Mouse (Mus musculus): ENCODE data around the gene Slc12a7. TPM values are rescaled to one million over a fixed set of nuclear protein-coding genes. Genes with fewer than 3 reads are reported as not detected.

Slc12a7 gene
- polyA plus RNA-seq, 1 experiment = 104 TPM

DNA sequence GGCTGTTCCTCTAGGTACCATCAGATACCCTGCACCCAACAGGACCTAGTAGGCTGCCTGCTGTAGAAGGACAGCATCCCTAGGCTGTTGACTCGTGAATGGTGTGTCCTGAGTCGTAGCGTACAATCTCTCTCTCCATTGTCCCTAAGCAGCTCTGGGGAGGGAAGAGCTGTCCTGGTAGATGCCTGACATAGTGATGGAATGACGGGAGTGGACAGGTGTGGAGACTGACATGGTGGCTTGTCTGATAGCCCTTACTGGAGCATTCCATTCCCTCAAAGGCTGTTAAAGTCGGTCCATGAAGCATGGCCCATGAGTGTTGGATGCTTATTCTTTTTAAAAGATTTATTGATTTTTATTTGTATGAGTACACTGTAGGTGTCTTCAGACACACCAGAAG lies 72.0 kb downstream of the Slc12a7 start:
- WGBS = over 99% methylated on average over 5 of the region's 5 CpGs

DNA sequence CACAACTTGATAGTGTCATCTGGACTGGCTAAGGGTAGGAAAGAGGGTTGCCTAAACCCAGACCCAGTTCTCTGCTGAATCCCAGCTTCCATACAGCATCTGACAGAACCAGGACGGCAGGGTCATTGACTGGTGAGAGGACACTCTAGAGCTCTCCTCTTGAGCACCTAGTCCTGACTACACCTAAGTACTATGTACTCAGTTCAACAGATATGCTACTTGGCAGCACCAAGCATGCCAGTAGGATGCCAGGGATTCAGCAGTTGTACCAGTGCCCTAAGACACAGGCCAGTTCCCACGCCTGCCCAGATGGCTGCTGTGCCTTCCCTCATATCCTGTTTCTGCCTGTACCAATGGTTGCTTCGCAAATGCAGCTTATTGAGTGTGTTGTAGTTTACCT lies 80.0 kb downstream of the Slc12a7 start:
- 86% methylated on average over 3 of the region's 3 CpGs for WGBS
- no peaks in the 10 kb centered on the region for H3K4me1 ChIP-seq (ENCODE audit: control insufficient read depth, insufficient read depth, low read length)
- no peaks in the 10 kb centered on the region for H3K27me3 ChIP-seq (replicated peaks; ENCODE audit: control insufficient read depth, insufficient read depth, low read length)
- no peak overlapping the region for H3K27ac ChIP-seq (ENCODE audit: insufficient read depth, low read depth, low read length)
- peaks cover 1% of the 10 kb centered on the region; the same call in 1 of the 2 replicates for H3K36me3 ChIP-seq (ENCODE audit: control insufficient read depth, insufficient read depth, low read length)
- no peak for TF ChIP-seq CTCF (conservative IDR thresholded peaks at IDR 0.05; ENCODE audit: insufficient read depth, insufficient read length, low read depth, low read length)
- no peak for TF ChIP-seq POLR2A (IDR thresholded peaks at IDR 0.05; ENCODE audit: low read depth, low read length)
- no peak overlapping the region for H3K4me3 ChIP-seq (ENCODE audit: insufficient read depth, low read depth, low read length)
- DNase-seq = no peak

More for the DNA sequence above, 72.0 kb downstream of the Slc12a7 start:
- Histone ChIP-seq H3K4me1 (ENCODE audit: control insufficient read depth, insufficient read depth, low read length) (no peaks in the 10 kb centered on the region), H3K36me3 (ENCODE audit: control insufficient read depth, insufficient read depth, low read length) (peaks cover 1% of the 10 kb centered on the region; the same call in 1 of the 2 replicates), H3K4me3 (ENCODE audit: insufficient read depth, low read depth, low read length) (no peak overlapping the region), H3K27me3 (replicated peaks; ENCODE audit: control insufficient read depth, insufficient read depth, low read length) (no peaks in the 10 kb centered on the region), H3K27ac (ENCODE audit: insufficient read depth, low read depth, low read length) (no peak overlapping the region)
- TF ChIP-seq POLR2A (IDR thresholded peaks at IDR 0.05; ENCODE audit: low read depth, low read length) (no peak), CTCF (conservative IDR thresholded peaks at IDR 0.05; ENCODE audit: insufficient read depth, insufficient read length, low read depth, low read length) (no peak)
- no peak for DNase-seq

DNA sequence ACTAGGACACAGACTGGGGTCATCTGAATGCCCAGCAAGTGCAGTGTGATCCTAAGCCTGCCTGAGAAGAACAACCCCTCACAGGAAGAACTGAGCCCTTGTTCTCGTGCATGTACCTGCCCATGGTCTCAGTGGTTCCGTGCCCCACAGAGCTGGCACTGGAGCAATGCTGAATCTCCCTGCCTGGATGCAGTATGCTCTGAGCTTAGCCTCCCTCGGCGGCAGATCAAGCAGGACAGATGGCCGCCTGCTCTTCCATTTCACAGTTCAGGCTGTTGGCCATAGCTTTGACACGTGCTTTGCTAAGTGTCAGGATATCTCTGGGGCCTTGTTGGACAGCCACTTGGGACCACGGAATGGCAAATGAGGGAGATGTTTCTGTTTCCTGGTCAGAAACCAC lies 81.3 kb downstream of the Slc12a7 start:
- 84% methylated on average over 7 of the region's 7 CpGs for WGBS

GRCm38 (mm10) chr13:73816338-73816737 lies 83.4 kb downstream of the Slc12a7 start:
- no peaks in the 10 kb centered on the region for H3K27me3 ChIP-seq (replicated peaks; ENCODE audit: control insufficient read depth, insufficient read depth, low read length)
- no peaks in the 10 kb centered on the region for H3K36me3 ChIP-seq (ENCODE audit: control insufficient read depth, insufficient read depth, low read length)
- DNase-seq = peak; percentile 53
- TF ChIP-seq CTCF (conservative IDR thresholded peaks at IDR 0.05; ENCODE audit: insufficient read depth, insufficient read length, low read depth, low read length) (no peak), POLR2A (IDR thresholded peaks at IDR 0.05; ENCODE audit: low read depth, low read length) (no peak)
- H3K4me3 ChIP-seq (ENCODE audit: insufficient read depth, low read depth, low read length) = no peak overlapping the region
- H3K4me1 ChIP-seq (ENCODE audit: control insufficient read depth, insufficient read depth, low read length) = no peaks in the 10 kb centered on the region
- WGBS = 31% methylated on average over 6 of the region's 6 CpGs
- no peak overlapping the region for H3K27ac ChIP-seq (ENCODE audit: insufficient read depth, low read depth, low read length)

More for the DNA sequence above, 81.3 kb downstream of the Slc12a7 start:
- Histone ChIP-seq H3K27ac (ENCODE audit: insufficient read depth, low read depth, low read length) (no peak overlapping the region), H3K4me3 (ENCODE audit: insufficient read depth, low read depth, low read length) (no peak overlapping the region), H3K36me3 (ENCODE audit: control insufficient read depth, insufficient read depth, low read length) (peaks cover 1% of the 10 kb centered on the region; the same call in 1 of the 2 replicates), H3K4me1 (ENCODE audit: control insufficient read depth, insufficient read depth, low read length) (no peaks in the 10 kb centered on the region), H3K27me3 (replicated peaks; ENCODE audit: control insufficient read depth, insufficient read depth, low read length) (no peaks in the 10 kb centered on the region)
- no peak for TF ChIP-seq POLR2A (IDR thresholded peaks at IDR 0.05; ENCODE audit: low read depth, low read length)
- no peak for TF ChIP-seq CTCF (conservative IDR thresholded peaks at IDR 0.05; ENCODE audit: insufficient read depth, insufficient read length, low read depth, low read length)
- no peak for DNase-seq

DNA sequence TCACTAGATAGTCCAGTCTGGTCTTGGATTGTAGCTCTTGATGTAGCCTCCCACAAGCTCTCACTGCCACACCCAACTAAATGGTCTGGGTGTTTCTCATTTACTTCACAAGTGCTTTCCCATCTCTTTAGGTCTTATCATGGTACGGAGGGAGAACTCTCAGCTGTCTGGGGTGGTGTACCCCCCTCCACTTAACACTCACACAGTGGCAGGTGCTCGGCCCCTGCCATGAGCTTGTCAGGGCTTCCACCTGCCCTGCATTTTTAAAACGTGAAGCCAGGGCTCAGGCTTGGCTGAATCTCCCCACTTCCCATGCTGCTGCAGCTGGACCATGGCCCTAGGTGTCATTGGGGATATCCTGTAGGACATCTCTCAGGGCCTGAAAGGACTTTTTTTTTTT lies 86.0 kb downstream of the Slc12a7 start:
- no peak overlapping the region for H3K27ac ChIP-seq (ENCODE audit: insufficient read depth, low read depth, low read length)
- no peaks in the 10 kb centered on the region for H3K27me3 ChIP-seq (replicated peaks; ENCODE audit: control insufficient read depth, insufficient read depth, low read length)
- TF ChIP-seq POLR2A (IDR thresholded peaks at IDR 0.05; ENCODE audit: low read depth, low read length) (no peak), CTCF (conservative IDR thresholded peaks at IDR 0.05; ENCODE audit: insufficient read depth, insufficient read length, low read depth, low read length) (no peak)
- 74% methylated on average over 3 of the region's 3 CpGs for WGBS
- H3K4me1 ChIP-seq (ENCODE audit: control insufficient read depth, insufficient read depth, low read length) = peaks cover 4% of the 10 kb centered on the region
- no peaks in the 10 kb centered on the region for H3K36me3 ChIP-seq (ENCODE audit: control insufficient read depth, insufficient read depth, low read length)
- H3K4me3 ChIP-seq (ENCODE audit: insufficient read depth, low read depth, low read length) = no peak overlapping the region
- DNase-seq = no peak

DNA sequence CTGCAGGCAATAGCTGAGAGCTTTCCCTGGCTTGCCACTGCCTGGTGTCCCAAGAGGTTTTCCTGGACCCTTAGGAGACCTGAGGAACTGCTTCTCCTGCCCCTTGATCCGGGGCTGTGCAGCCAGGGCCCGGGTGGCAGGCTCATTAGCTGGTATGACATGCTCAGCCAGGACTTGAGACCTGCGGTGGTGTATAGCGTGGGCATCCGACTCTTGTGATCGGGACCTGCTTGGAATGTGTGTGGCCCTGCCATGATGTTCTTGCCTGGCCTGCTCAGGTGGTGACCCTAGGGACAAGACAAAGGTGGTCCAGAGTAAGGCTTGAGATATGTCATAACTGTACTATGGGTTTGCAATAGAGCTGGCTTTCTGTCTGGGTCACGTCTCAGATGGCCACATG lies 88.4 kb downstream of the Slc12a7 start:
- Histone ChIP-seq H3K36me3 (ENCODE audit: control insufficient read depth, insufficient read depth, low read length) (no peaks in the 10 kb centered on the region), H3K27ac (ENCODE audit: insufficient read depth, low read depth, low read length) (no peak overlapping the region), H3K4me1 (ENCODE audit: control insufficient read depth, insufficient read depth, low read length) (peaks cover 7% of the 10 kb centered on the region), H3K27me3 (replicated peaks; ENCODE audit: control insufficient read depth, insufficient read depth, low read length) (no peaks in the 10 kb centered on the region), H3K4me3 (ENCODE audit: insufficient read depth, low read depth, low read length) (no peak overlapping the region)
- WGBS = 91% methylated on average over 7 of the region's 7 CpGs
- TF ChIP-seq CTCF (conservative IDR thresholded peaks at IDR 0.05; ENCODE audit: insufficient read depth, insufficient read length, low read depth, low read length) (no peak), POLR2A (IDR thresholded peaks at IDR 0.05; ENCODE audit: low read depth, low read length) (no peak)
- no peak for DNase-seq

GRCm38 (mm10) chr13:73822187-73822800 lies 89.4 kb downstream of the Slc12a7 start:
- peak; percentile 93 for TF ChIP-seq CTCF (conservative IDR thresholded peaks at IDR 0.05; ENCODE audit: insufficient read depth, insufficient read length, low read depth, low read length)
- no peak for TF ChIP-seq POLR2A (IDR thresholded peaks at IDR 0.05; ENCODE audit: low read depth, low read length)
- WGBS = 65% methylated on average over 4 of the region's 4 CpGs
- peaks cover 7% of the 10 kb centered on the region for H3K4me1 ChIP-seq (ENCODE audit: control insufficient read depth, insufficient read depth, low read length)
- DNase-seq = peak; percentile 80
- H3K27me3 ChIP-seq (replicated peaks; ENCODE audit: control insufficient read depth, insufficient read depth, low read length) = no peaks in the 10 kb centered on the region
- H3K27ac ChIP-seq (ENCODE audit: insufficient read depth, low read depth, low read length) = no peak overlapping the region
- H3K4me3 ChIP-seq (ENCODE audit: insufficient read depth, low read depth, low read length) = no peak overlapping the region
- H3K36me3 ChIP-seq (ENCODE audit: control insufficient read depth, insufficient read depth, low read length) = no peaks in the 10 kb centered on the region
